Mouse (Mus musculus) ES-Bruce4 (cell line): ENCODE data around the gene Ddah2.

Source experiments
- EP300 ChIP-seq: IDR thresholded peaks from 2 replicates; pipeline ENCODE4 v1.6.1; 2011; ENCODE audit warnings: low read depth, low read length; ENCODE audit not compliant: insufficient read depth
- POLR2A ChIP-seq: IDR thresholded peaks from one replicate; pipeline ENCODE4 v1.8.1; 2011; ENCODE audit warnings: low read length; ENCODE audit not compliant: insufficient read depth

GRCm38 (mm10) chr17:35050126-35050750, 8.6 kb upstream of the Ddah2 start:
- TF ChIP-seq EP300 (no peak), POLR2A (peak; percentile 49)
